Mouse (Mus musculus): Measurements from ENCODE around the gene Hist1h4m. TPM values are rescaled to one million over a fixed set of nuclear protein-coding genes. Genes with fewer than 3 reads are reported as not detected.
"Not testable (repeated sequence)": the region's sequence is repeated elsewhere in the genome, so short reads cannot be mapped to it uniquely, and the experiment has no call there.

The Hist1h4m gene
- polyA plus RNA-seq, 1 experiment from 2014 or later: not detected

GRCm38 (mm10) chr13:21786189-21786898 lies 25.2 kb upstream of the Hist1h4m start:
- Histone ChIP-seq H3K36me3 (no peaks in the 10 kb centered on the region), H3K27ac (replicated peaks) (peak overlapping the region; percentile 86), H3K4me3 (peak overlapping the region; percentile 49), H3K9me3 (no peaks in the 10 kb centered on the region), H3K4me2 (peak overlapping the region; percentile 69), H3K9ac (peak overlapping the region; percentile 78), H3K27me3 (replicated peaks) (no peaks in the 10 kb centered on the region), H3K4me1 (peaks cover 45% of the 10 kb centered on the region)
- ATAC-seq (ENCODE audit: extremely low read depth, insufficient number of reproducible peaks, low FRiP score, low TSS enrichment): no peak
- 10% methylated on average over 8 of the region's 8 CpGs for WGBS

DNA sequence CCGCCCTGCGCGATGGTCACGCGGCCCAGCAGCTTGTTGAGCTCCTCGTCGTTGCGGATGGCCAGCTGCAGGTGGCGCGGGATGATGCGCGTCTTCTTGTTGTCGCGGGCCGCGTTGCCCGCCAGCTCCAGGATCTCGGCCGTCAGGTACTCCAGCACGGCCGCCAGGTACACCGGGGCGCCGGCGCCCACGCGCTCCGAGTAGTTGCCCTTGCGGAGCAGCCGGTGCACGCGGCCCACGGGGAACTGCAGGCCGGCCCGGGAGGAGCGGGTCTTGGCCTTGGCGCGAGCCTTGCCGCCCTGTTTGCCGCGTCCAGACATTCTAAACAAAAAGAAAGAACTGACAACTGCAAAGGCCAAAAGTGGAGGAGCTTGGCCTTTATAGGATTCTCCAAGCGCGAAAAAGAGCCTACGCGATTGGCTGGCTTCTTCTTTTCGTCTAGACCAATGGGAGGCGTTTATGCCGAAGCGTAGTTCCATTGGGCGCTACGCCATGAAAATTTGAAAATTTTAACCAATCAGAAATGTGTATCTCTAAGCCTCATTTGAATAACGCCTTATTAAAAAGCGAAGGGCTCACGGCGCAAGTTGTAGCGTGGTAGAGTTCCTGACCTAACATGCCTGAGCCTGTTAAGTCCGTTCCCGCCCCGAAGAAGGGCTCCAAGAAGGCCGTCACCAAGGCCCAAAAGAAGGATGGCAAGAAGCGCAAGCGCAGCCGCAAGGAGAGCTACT lies 24.5 kb upstream of the Hist1h4m start, which contains the start of the genes Hist1h2an and Hist1h2bp:
Gene Hist1h2an (minus strand): TSS at position 320 of the 731 bp plus-strand sequence.
Gene Hist1h2bp (plus strand): TSS at position 563 of the 731 bp plus-strand sequence.
- peak within 1 kb of the TSS; percentile 86 for H3K27ac ChIP-seq (replicated peaks)
- H3K27me3 ChIP-seq (replicated peaks); H3K36me3 ChIP-seq; H3K9me3 ChIP-seq: not testable (repeated sequence)
- peak within 1 kb of the TSS; percentile 69 for H3K4me2 ChIP-seq
- WGBS: under 1% methylated on average over 43 of the region's 63 CpGs
- H3K9ac ChIP-seq: peak within 1 kb of the TSS; percentile 78
- peaks cover 44% of the 10 kb centered on the region for H3K4me1 ChIP-seq
- ATAC-seq (ENCODE audit: extremely low read depth, insufficient number of reproducible peaks, low FRiP score, low TSS enrichment): peak; percentile 83
- peak within 1 kb of the TSS; percentile 49 for H3K4me3 ChIP-seq

DNA sequence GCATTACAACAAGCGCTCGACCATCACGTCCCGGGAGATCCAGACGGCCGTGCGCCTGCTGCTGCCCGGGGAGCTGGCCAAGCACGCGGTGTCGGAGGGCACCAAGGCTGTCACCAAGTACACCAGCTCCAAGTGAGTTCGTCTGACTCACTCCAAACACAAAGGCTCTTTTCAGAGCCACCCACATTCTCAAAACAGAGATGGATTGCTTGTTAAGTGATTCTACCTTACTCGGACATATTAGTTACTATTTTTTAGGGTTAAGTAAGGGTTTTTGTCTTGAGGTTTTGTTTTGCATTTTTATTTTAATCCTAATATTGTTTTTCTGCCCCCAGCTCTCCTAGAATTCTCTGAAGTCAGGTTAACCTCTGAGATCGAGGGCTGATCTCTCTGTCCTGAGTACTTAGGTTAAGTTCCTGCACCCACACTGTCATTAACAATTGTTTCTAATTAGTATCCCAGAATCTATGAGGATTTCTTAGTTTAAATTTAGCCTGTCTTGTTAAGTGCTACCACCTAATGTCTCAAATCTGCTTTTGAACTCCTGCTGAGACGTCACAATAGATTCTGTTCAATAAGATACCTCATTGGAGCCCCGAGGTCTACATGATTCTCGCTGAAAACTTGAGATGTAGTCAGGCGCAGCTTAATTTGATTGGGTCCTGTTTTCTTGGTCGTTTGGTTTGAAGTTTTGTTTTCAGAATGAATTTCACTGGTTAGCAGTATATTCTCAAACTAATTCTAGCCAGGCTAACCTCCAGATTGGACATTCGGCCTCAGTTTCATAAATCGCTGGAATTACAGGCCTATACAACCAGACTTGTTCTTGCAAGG lies 23.6 kb upstream of the Hist1h4m start:
- Histone ChIP-seq H3K9ac (peak overlapping the region; percentile 74), H3K4me3 (peak overlapping the region; percentile 49), H3K27ac (replicated peaks) (peak overlapping the region; percentile 80), H3K27me3 (replicated peaks) (no peaks in the 10 kb centered on the region), H3K4me1 (peaks cover 37% of the 10 kb centered on the region), H3K36me3 (no peaks in the 10 kb centered on the region), H3K4me2 (peak overlapping the region; percentile 69), H3K9me3 (no peaks in the 10 kb centered on the region)
- 34% methylated on average over 11 of the region's 21 CpGs for WGBS
- no peak for ATAC-seq (ENCODE audit: extremely low read depth, insufficient number of reproducible peaks, low FRiP score, low TSS enrichment)

- no peaks in the 10 kb centered on the region for H3K36me3 ChIP-seq
- H3K27ac ChIP-seq (replicated peaks): no peak overlapping the region
- H3K9me3 ChIP-seq: no peaks in the 10 kb centered on the region
- WGBS: 45% methylated on average over 6 of the region's 6 CpGs
- no peak overlapping the region for H3K4me2 ChIP-seq
- no peak overlapping the region for H3K9ac ChIP-seq
- peaks cover 28% of the 10 kb centered on the region for H3K4me1 ChIP-seq
- no peak overlapping the region for H3K4me3 ChIP-seq
- H3K27me3 ChIP-seq (replicated peaks): no peaks in the 10 kb centered on the region
- ATAC-seq (ENCODE audit: extremely low read depth, insufficient number of reproducible peaks, low FRiP score, low TSS enrichment): no peak
Measured at GRCm38 (mm10) chr13:21789925-21790324, 21.6 kb upstream of the Hist1h4m start.

GRCm38 (mm10) chr13:21790601-21791283 lies 20.8 kb upstream of the Hist1h4m start:
- H3K36me3 ChIP-seq: no peaks in the 10 kb centered on the region
- peaks cover 25% of the 10 kb centered on the region for H3K4me1 ChIP-seq
- no peak for ATAC-seq (ENCODE audit: extremely low read depth, insufficient number of reproducible peaks, low FRiP score, low TSS enrichment)
- peak overlapping the region; percentile 82 for H3K9ac ChIP-seq
- WGBS: 6% methylated on average over 18 of the region's 18 CpGs
- H3K4me3 ChIP-seq: peak overlapping the region; percentile 42
- H3K27me3 ChIP-seq (replicated peaks): no peaks in the 10 kb centered on the region
- H3K9me3 ChIP-seq: no peaks in the 10 kb centered on the region
- peak overlapping the region; percentile 42; the same call in 1 of the 2 replicates for H3K27ac ChIP-seq (replicated peaks)
- H3K4me2 ChIP-seq: peak overlapping the region; percentile 72

- no peaks in the 10 kb centered on the region for H3K36me3 ChIP-seq
- ATAC-seq (ENCODE audit: extremely low read depth, insufficient number of reproducible peaks, low FRiP score, low TSS enrichment): no peak
- no peak overlapping the region for H3K9ac ChIP-seq
- WGBS: 83% methylated on average over 7 of the region's 7 CpGs
- H3K4me3 ChIP-seq: no peak overlapping the region
- no peaks in the 10 kb centered on the region for H3K9me3 ChIP-seq
- peaks cover 5% of the 10 kb centered on the region; the same call in 1 of the 2 replicates for H3K4me1 ChIP-seq
- no peaks in the 10 kb centered on the region for H3K27me3 ChIP-seq (replicated peaks)
- no peak overlapping the region for H3K27ac ChIP-seq (replicated peaks)
- H3K4me2 ChIP-seq: no peak overlapping the region
Measured at GRCm38 (mm10) chr13:21795584-21795983, 16.0 kb upstream of the Hist1h4m start.

DNA sequence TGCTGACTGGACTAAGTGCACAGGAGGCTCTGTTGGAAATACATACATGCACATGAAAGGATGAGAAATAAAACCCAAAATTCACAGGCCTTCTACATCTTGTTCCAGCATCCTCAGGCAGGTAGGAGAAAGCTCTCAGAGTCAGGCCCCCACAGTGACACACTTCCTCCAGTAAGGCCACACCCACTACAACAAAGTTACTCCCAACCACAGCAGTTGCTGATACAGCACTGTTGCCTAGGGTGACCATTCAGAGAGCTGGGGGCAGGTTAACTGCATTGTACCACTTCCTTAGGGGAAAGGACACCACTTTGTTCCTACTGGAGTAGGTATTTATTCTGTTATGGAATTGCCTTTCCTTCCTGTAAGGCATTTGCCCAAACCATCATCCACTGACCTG lies 14.4 kb upstream of the Hist1h4m start:
- H3K9ac ChIP-seq; H3K9me3 ChIP-seq; H3K4me3 ChIP-seq; H3K27ac ChIP-seq (replicated peaks); H3K4me1 ChIP-seq; H3K27me3 ChIP-seq (replicated peaks); H3K4me2 ChIP-seq; ATAC-seq (ENCODE audit: extremely low read depth, insufficient number of reproducible peaks, low FRiP score, low TSS enrichment); H3K36me3 ChIP-seq: not testable (repeated sequence)

GRCm38 (mm10) chr13:21803058-21803457 lies 8.5 kb upstream of the Hist1h4m start:
- not testable (repeated sequence) for H3K9ac ChIP-seq; H3K4me2 ChIP-seq; H3K4me3 ChIP-seq; H3K36me3 ChIP-seq; H3K4me1 ChIP-seq; H3K9me3 ChIP-seq; ATAC-seq (ENCODE audit: extremely low read depth, insufficient number of reproducible peaks, low FRiP score, low TSS enrichment); H3K27ac ChIP-seq (replicated peaks); H3K27me3 ChIP-seq (replicated peaks)
- no CpG with 5 or more reads among the region's 4 CpGs for WGBS

DNA sequence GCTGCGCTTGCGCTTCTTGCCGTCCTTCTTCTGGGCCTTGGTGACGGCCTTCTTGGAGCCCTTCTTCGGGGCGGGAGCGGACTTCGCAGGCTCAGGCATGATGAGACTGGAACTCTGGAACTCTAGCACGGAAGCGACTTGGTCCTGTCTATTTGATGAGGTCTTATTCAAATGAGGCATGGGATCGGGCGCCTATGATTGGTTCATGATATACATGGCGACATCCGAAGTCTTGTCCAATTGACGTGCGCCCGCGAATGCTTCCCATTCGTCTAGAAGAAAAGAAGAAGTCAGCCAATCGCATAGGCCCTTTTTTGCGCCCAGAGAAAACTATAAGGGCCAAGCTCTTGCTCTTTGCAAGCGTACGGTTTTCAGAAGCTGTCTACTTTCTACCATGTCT lies 1.5 kb upstream of the Hist1h4m start, which contains the start of the genes Hist1h2bq and Hist1h2ao:
Gene Hist1h2bq (minus strand): TSS at position 125 of the 400 bp plus-strand sequence.
Gene Hist1h2ao (plus strand): TSS at position 393 of the 400 bp plus-strand sequence.
- not testable (repeated sequence) for H3K36me3 ChIP-seq, H3K4me1 ChIP-seq
- peak; percentile 86 for ATAC-seq (ENCODE audit: extremely low read depth, insufficient number of reproducible peaks, low FRiP score, low TSS enrichment)

GRCm38 (mm10) chr13:21811074-21811473 lies 472 bp upstream of the Hist1h4m start:
- H3K4me3 ChIP-seq; H3K27ac ChIP-seq (replicated peaks); H3K27me3 ChIP-seq (replicated peaks); H3K4me1 ChIP-seq; ATAC-seq (ENCODE audit: extremely low read depth, insufficient number of reproducible peaks, low FRiP score, low TSS enrichment); H3K4me2 ChIP-seq; H3K9me3 ChIP-seq; H3K9ac ChIP-seq; H3K36me3 ChIP-seq: not testable (repeated sequence)
- no CpG with 5 or more reads among the region's 8 CpGs for WGBS

More for the DNA sequence above, 1.5 kb upstream of the Hist1h4m start, which contains the start of the genes Hist1h2bq and Hist1h2ao:
- not testable (repeated sequence) for H3K9ac ChIP-seq; H3K4me3 ChIP-seq; H3K9me3 ChIP-seq; H3K4me2 ChIP-seq; H3K27ac ChIP-seq (replicated peaks); H3K27me3 ChIP-seq (replicated peaks)
- WGBS: no CpG with 5 or more reads among the region's 23 CpGs

All from heart, embryonic 13.5 days (tissue).